Mouse (Mus musculus) limb, embryonic 13.5 days (tissue): Measurements from ENCODE around the gene Clasp2. TPM values are rescaled to one million over a fixed set of nuclear protein-coding genes. Genes with fewer than 3 reads are reported as not detected.

ENCODE experiments used
- ATAC-seq: fragments of 200-750 bp; cut with Nextera tagmentation; 2 replicates; pipeline ENCODE4 v1.8.0; 2017; ENCODE audit warnings: low read depth, moderate number of reproducible peaks, moderate TSS enrichment; ENCODE audit not compliant: low FRiP score
- H3K27ac ChIP-seq: fragments of 300-500 bp; sonication (generic); 2 replicates; pipeline ENCODE4 v1.5.1; 2015; ENCODE audit warnings: inconsistent platforms, mild to moderate bottlenecking, moderate library complexity
- H3K27me3 ChIP-seq: fragments of 300-500 bp; sonication (generic); 2 replicates; pipeline ENCODE4 v1.6.1; 2015; ENCODE audit warnings: mild to moderate bottlenecking, inconsistent platforms
- H3K36me3 ChIP-seq: fragments of 300-500 bp; sonication (generic); 2 replicates; pipeline ENCODE4 v1.6.1; 2015; ENCODE audit warnings: inconsistent platforms, mild to moderate bottlenecking, moderate library complexity
- H3K4me1 ChIP-seq: fragments of 300-500 bp; sonication (generic); 2 replicates; pipeline ENCODE4 v1.6.1; 2015; ENCODE audit warnings: inconsistent platforms
- H3K4me2 ChIP-seq: fragments of 300-500 bp; sonication (generic); replicated peaks from 2 replicates; pipeline ENCODE4 v1.6.1; 2015; ENCODE audit warnings: inconsistent platforms, mild to moderate bottlenecking, moderate library complexity
- H3K4me3 ChIP-seq: fragments of 300-500 bp; sonication (generic); 2 replicates; pipeline ENCODE4 v1.5.1; 2015; ENCODE audit warnings: moderate library complexity, mild to moderate bottlenecking, inconsistent platforms
- H3K9ac ChIP-seq: fragments of 300-500 bp; sonication (generic); 2 replicates; pipeline ENCODE4 v1.6.1; 2015; ENCODE audit warnings: mild to moderate bottlenecking, inconsistent platforms
- H3K9me3 ChIP-seq: fragments of 300-500 bp; sonication (generic); 2 replicates; pipeline ENCODE4 v1.6.1; 2016; ENCODE audit warnings: inconsistent platforms
- WGBS: fragments of 180-500 bp; shearing (Covaris S2); methylation state at CpG from one replicate; pipeline ENCODE4 v1.1.7; 2015; 5-methylcytosine and 5-hydroxymethylcytosine counted together
- polyA plus RNA-seq: library from polyadenylated mRNA; unstranded; fragments of >200 nt; fragmentation: Nextera tagmentation; extraction: Ambion mirVana; gene quantifications from 2 replicates; pipeline ENCODE4 v1.2.1, GENCODE M21; 2015

The Clasp2 gene
- polyA plus RNA-seq, 1 experiment from 2014 or later, result 28.1 TPM

DNA sequence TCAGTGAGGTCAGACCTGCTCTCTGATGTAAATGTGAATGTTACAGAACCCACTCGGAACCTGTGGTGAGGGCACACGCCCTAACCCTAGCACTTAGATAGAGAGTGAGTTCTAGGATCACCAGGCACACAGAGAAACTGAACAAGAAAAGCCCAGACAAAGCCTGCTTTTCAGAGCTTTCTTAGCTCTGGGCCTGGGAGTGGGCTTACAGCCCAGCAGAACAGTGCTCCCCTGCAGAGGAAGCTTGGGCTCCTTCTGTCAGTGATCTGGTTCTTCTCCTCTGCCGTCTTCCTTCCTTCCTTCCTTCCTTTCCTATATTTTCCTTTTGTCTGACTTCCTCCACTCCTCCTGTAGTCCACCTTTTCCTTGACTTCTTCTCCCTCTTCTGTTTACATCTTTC lies 61.5 kb downstream of the Clasp2 start:
- Histone ChIP-seq H3K9ac (no peak overlapping the region), H3K9me3 (no peaks in the 10 kb centered on the region), H3K4me2 (no peak overlapping the region), H3K36me3 (no peaks in the 10 kb centered on the region), H3K27ac (no peak overlapping the region), H3K27me3 (no peaks in the 10 kb centered on the region), H3K4me3 (no peak overlapping the region), H3K4me1 (no peaks in the 10 kb centered on the region)
- no peak for ATAC-seq
- whole genome bisulfite sequencing, result 63% methylated on average over 3 of the region's 3 CpGs

DNA sequence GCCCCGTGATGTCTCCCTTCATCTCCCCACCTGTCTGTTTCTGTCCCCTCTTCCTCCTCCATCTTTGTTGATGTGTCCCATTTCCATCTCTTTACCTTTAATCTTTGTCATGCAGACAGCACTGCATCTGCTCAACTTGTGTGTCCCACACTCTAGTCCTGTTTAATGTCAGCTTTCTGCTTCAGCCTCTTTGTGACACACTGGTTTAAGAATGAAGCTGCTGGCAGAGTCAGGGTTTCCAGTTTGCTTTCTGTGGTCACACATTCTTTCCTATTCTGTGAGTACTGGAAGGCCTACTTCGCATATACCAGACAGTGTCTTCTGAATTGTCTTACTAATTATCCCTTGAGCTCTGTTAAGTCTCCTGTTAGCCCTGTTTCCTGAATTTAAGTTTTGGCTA lies 62.5 kb downstream of the Clasp2 start:
- H3K4me1 ChIP-seq, result no peaks in the 10 kb centered on the region
- ATAC-seq, result no peak
- no peak overlapping the region for H3K27ac ChIP-seq
- no peaks in the 10 kb centered on the region for H3K9me3 ChIP-seq
- WGBS, result 87% methylated on average over 2 of the region's 2 CpGs
- H3K4me3 ChIP-seq, result no peak overlapping the region
- H3K4me2 ChIP-seq, result no peak overlapping the region
- H3K27me3 ChIP-seq, result no peaks in the 10 kb centered on the region
- H3K36me3 ChIP-seq, result no peaks in the 10 kb centered on the region
- H3K9ac ChIP-seq, result no peak overlapping the region

DNA sequence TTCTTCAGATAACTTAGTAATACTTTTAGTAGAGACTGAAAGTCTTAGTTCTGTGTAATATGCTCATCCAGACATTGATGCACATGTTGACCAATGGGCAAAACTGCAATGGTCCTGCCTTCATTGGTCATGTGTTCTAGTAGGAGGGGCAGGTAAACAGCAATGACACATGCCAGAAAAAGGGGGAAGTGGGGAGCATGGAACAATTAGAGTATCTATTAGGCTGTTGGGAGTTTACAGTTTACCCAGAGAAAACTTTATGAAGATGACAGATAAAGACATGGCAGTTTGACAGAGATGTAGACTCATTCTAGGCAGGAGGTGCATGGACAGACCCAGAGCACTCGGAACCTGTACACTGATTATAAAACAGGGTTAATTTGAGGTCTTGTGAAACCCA lies 64.1 kb downstream of the Clasp2 start:
- H3K4me1 ChIP-seq, result no peaks in the 10 kb centered on the region
- no peaks in the 10 kb centered on the region for H3K27me3 ChIP-seq
- no peak overlapping the region for H3K9ac ChIP-seq
- no peak for ATAC-seq
- no peak overlapping the region for H3K4me3 ChIP-seq
- H3K9me3 ChIP-seq, result no peaks in the 10 kb centered on the region
- H3K36me3 ChIP-seq, result no peaks in the 10 kb centered on the region
- WGBS, result 97% methylated on average over 1 of the region's 1 CpGs
- H3K4me2 ChIP-seq, result no peak overlapping the region
- no peak overlapping the region for H3K27ac ChIP-seq

DNA sequence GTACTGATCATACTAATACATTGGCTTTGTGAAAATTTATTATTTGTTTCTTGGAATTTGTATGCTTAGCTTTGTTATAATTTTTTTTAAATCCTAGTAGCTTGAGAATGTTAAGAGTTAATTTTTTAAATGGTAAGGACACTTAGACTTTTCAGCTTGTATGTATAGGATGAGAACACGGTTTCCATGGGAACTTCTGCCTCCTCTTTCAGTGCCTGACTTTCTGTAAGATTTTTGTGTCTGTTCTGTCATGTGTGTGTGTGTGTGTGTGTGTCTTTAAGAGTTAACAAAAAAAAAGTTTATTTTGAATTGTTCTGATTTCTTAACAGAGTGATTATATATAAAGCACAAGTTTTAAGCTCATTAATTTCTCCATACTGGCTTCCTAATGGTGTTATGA lies 70.1 kb downstream of the Clasp2 start:
- Histone ChIP-seq H3K9ac (no peak overlapping the region), H3K27ac (no peak overlapping the region), H3K9me3 (no peaks in the 10 kb centered on the region), H3K4me1 (peaks cover 4% of the 10 kb centered on the region; the same call in 1 of the 2 replicates), H3K36me3 (no peaks in the 10 kb centered on the region), H3K4me3 (no peak overlapping the region), H3K27me3 (no peaks in the 10 kb centered on the region), H3K4me2 (no peak overlapping the region)
- 65% methylated on average over 1 of the region's 1 CpGs for WGBS
- no peak for ATAC-seq

DNA sequence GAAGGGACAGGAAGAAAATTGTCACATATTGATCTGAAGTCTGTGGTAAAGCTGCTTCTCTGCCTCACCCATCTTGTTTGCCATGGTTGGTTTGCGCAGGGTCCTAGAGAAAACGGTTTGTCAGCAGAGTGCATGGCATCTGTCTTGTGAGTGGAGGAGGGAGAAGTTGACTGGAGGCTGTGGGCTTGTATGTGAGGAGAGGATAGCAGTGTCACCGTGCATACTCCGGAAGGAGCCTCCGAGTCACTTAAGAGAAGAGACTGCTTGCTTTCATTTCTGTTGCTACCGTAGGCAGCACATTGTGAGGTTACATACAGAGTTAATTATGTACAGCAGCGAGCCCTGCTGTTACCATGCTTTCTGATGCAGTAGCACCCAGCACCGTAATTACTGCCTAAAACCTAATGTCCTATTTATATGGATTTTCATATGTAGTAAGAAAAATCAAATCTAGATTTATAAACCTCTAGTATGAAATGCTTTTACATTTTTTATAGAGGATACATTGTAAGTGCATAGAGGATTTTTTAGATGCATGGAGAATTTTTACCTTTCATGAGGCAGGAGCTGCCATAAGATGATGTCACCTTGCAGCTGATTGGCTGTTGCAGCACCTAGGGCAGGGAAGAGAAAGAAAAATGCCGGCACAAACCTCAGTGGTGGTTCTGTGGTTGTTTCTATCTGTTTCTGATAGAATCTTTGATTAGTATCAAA lies 70.8 kb downstream of the Clasp2 start:
- H3K4me1 ChIP-seq, result peaks cover 4% of the 10 kb centered on the region; the same call in 1 of the 2 replicates
- peak overlapping the region; percentile 61 for H3K4me2 ChIP-seq
- peak overlapping the region; percentile 38 for H3K4me3 ChIP-seq
- 36% methylated on average over 9 of the region's 9 CpGs for WGBS
- 0 out of 2 replicates have a peak overlapping the region, but pooled peaks have one; percentile 1 for H3K9ac ChIP-seq
- H3K27me3 ChIP-seq, result no peaks in the 10 kb centered on the region
- no peaks in the 10 kb centered on the region for H3K9me3 ChIP-seq
- peak; percentile 64; the same call in 1 of the 2 replicates for ATAC-seq
- H3K36me3 ChIP-seq, result no peaks in the 10 kb centered on the region
- peak overlapping the region; percentile 52; the same call in 1 of the 2 replicates for H3K27ac ChIP-seq

DNA sequence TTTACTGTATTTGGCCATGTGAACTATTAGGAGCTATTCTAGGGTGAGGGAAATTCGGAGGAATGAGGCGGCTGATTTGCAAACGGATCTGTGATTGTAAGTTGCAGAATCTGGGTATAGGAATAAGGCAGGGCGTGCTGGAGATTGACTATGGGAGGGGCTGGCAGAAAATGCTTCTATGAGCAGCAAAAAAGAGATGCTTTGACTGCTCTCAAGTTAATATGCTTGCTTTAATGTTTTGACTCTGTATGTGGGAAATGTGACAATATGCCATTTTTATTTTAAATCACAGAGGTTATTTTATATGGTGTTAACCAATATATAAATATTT lies 71.4 kb downstream of the Clasp2 start:
- 69% methylated on average over 4 of the region's 4 CpGs for WGBS
- Histone ChIP-seq H3K9ac (0 out of 2 replicates have a peak overlapping the region, but pooled peaks have one; percentile 1), H3K4me3 (peak overlapping the region; percentile 38), H3K4me1 (peaks cover 4% of the 10 kb centered on the region; the same call in 1 of the 2 replicates), H3K36me3 (no peaks in the 10 kb centered on the region), H3K9me3 (no peaks in the 10 kb centered on the region), H3K27ac (no peak overlapping the region), H3K4me2 (peak overlapping the region; percentile 61), H3K27me3 (no peaks in the 10 kb centered on the region)
- ATAC-seq, result no peak

DNA sequence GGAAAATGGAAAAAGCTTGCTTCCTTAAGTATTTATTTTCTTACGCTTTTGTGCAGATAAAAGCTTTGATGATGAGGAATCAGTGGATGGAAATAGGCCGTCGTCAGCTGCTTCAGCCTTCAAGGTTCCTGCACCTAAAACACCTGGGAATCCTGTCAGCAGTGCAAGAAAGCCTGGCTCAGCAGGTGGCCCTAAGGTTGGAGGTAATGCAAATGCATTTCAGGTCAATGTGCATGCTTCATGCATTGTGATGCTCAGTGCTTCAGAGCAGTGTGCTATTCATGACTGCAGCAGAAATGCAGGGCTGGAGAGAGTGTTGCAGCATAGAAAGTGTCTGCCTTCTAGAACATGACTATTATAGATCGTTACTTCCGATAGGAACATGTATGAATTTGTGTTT lies 71.8 kb downstream of the Clasp2 start:
- Histone ChIP-seq H3K4me2 (no peak overlapping the region), H3K36me3 (no peaks in the 10 kb centered on the region), H3K9me3 (no peaks in the 10 kb centered on the region), H3K27ac (no peak overlapping the region), H3K4me1 (peaks cover 4% of the 10 kb centered on the region; the same call in 1 of the 2 replicates), H3K27me3 (no peaks in the 10 kb centered on the region), H3K9ac (no peak overlapping the region), H3K4me3 (no peak overlapping the region)
- no peak for ATAC-seq
- WGBS, result 84% methylated on average over 5 of the region's 5 CpGs

DNA sequence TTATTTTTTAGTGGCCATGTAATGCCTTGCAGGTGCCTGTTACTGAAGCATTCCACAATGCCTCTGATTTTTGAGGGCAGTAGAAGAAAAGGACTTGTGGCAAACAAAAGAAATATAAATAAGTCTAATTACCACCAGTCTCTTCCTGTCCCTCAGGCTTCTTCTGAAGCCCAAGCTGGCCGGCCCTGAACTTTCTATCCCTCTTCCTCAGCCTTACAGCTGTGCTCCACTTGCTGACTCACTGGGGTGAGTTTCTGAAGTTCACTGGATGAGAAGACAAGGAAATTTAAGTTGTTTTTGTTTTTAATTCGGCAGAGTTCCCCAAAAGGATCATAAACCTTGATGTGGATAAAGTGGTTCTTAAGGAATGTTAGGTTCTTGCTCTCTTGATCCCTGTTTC lies 74.6 kb downstream of the Clasp2 start:
- ATAC-seq, result no peak
- no peak overlapping the region for H3K27ac ChIP-seq
- H3K9ac ChIP-seq, result no peak overlapping the region
- WGBS, result 77% methylated on average over 2 of the region's 2 CpGs
- no peaks in the 10 kb centered on the region for H3K27me3 ChIP-seq
- H3K4me3 ChIP-seq, result no peak overlapping the region
- no peaks in the 10 kb centered on the region for H3K36me3 ChIP-seq
- H3K9me3 ChIP-seq, result no peaks in the 10 kb centered on the region
- peaks cover 4% of the 10 kb centered on the region; the same call in 1 of the 2 replicates for H3K4me1 ChIP-seq
- H3K4me2 ChIP-seq, result no peak overlapping the region

DNA sequence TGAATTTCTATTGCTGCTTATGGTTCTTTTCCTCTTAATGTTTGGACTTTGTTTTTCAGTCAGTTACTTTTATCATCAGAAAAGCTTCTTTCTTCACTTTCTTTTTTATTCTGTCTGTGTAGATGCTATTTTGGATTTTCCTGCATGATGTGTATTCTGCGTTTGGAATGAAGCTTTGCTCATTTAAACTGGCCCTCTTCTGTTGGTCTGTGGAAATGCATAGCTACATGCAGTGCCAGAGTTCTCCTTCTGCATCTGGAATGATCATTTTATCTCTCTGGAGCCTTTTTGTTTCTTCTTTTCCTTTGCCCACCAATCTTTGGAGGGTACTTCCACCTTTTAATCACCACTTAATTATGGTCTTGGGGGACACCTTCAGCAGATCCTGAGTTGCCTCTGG lies 80.9 kb downstream of the Clasp2 start:
- H3K4me1 ChIP-seq, result no peaks in the 10 kb centered on the region
- no peaks in the 10 kb centered on the region for H3K9me3 ChIP-seq
- WGBS, result 76% methylated on average over 1 of the region's 1 CpGs

DNA sequence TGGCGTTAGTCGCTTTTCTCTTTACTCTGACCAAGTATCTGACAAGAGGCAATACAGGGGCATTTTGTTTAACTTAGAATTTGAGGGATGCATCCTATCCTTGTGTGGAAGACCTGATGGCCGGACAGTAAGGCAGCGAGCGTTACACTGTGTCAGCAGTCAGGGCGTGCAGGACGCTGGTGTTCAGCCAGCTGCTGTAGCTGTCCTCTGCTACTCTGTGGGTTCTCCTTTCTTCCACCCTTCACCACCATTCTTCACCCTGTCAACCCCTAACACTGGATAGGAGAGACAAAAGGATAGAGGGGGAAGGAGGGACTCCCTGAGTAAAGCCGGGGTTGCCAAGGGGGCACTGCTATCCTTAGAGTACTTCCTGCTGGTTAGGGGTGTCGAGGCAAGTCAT lies 87.4 kb downstream of the Clasp2 start:
- ATAC-seq, result no peak

More for the DNA sequence above, 80.9 kb downstream of the Clasp2 start:
- Histone ChIP-seq H3K4me2 (no peak overlapping the region), H3K36me3 (no peaks in the 10 kb centered on the region), H3K9ac (no peak overlapping the region), H3K27me3 (no peaks in the 10 kb centered on the region), H3K4me3 (no peak overlapping the region), H3K27ac (no peak overlapping the region)
- no peak for ATAC-seq

DNA sequence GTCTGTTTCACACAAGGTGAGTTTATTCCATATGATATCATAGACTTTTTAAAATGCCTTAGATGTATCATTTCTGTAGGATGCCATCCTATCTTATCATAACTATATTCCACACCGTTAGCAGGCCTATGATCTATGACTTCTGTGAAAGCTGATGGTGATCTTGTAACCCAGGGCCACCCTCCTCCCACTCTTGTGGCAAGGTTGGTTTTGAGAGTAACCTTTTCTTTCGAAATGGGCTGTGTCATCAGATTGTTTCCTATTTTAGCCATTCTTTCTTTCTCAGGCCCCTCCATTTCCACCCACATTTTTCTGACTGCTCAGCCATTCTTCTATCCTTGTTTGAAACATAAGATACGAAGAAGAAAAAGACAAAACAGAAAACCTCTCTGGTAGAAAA lies 88.9 kb downstream of the Clasp2 start:
- ATAC-seq, result no peak
- no peaks in the 10 kb centered on the region for H3K9me3 ChIP-seq
- WGBS, result 84% methylated on average over 3 of the region's 3 CpGs

More for the DNA sequence above, 87.4 kb downstream of the Clasp2 start:
- no peak overlapping the region for H3K4me2 ChIP-seq
- no peak overlapping the region for H3K9ac ChIP-seq
- H3K27me3 ChIP-seq, result no peaks in the 10 kb centered on the region
- 89% methylated on average over 9 of the region's 9 CpGs for WGBS
- H3K36me3 ChIP-seq, result no peaks in the 10 kb centered on the region
- H3K4me1 ChIP-seq, result no peaks in the 10 kb centered on the region
- H3K4me3 ChIP-seq, result no peak overlapping the region
- no peak overlapping the region for H3K27ac ChIP-seq
- no peaks in the 10 kb centered on the region for H3K9me3 ChIP-seq

DNA sequence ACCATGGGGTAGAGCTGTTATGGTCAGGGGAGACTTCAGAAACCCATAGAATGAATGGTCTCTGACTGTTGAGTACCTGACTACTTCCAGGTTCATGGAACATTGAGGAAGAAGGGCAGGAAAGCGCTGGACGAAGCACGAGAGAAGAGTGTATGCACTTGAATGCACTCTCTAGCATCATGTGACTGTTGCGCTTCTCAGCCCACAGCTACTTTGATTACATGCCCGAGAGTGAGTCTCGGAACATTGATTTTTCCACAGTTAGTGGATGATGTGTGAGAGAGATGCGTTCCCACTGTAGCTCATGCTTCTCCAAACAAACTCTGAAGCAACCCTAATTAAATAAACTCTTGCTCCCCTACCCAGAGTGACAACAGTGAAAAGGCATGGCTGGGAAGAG lies 92.2 kb downstream of the Clasp2 start:
- no peak for ATAC-seq
- 96% methylated on average over 7 of the region's 7 CpGs for WGBS

More for the DNA sequence above, 88.9 kb downstream of the Clasp2 start:
- H3K36me3 ChIP-seq, result no peaks in the 10 kb centered on the region
- H3K27me3 ChIP-seq, result no peaks in the 10 kb centered on the region
- no peak overlapping the region for H3K27ac ChIP-seq
- H3K9ac ChIP-seq, result no peak overlapping the region
- no peak overlapping the region for H3K4me3 ChIP-seq
- no peak overlapping the region for H3K4me2 ChIP-seq
- no peaks in the 10 kb centered on the region for H3K4me1 ChIP-seq

DNA sequence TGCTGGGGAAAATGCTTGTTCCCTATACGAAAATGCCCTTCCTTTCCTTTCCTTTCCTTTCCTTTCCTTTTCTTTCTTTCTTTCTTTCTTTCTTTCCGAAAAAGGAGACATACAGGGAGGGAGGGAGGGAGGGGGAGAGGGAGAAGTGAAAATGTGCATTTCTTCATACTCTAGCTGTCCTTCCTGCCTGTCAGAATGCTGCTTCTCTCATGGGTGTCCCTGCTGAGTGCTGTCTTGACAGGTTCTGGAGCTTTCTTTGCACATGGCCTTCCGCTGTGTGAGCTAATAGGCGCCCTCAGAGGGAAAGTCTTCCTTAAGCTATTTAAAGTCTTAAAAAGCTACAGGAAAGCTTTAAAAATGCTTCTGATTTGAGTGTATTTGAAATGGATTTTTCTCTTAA lies 95.7 kb downstream of the Clasp2 start:
- no peak overlapping the region for H3K4me2 ChIP-seq
- H3K9ac ChIP-seq, result no peak overlapping the region
- H3K27me3 ChIP-seq, result no peaks in the 10 kb centered on the region
- no peak overlapping the region for H3K27ac ChIP-seq
- no peak for ATAC-seq
- H3K9me3 ChIP-seq, result no peaks in the 10 kb centered on the region
- no peaks in the 10 kb centered on the region for H3K4me1 ChIP-seq
- 89% methylated on average over 3 of the region's 4 CpGs for WGBS
- no peak overlapping the region for H3K4me3 ChIP-seq
- no peaks in the 10 kb centered on the region; the same call in none of the 2 replicates for H3K36me3 ChIP-seq

More for the DNA sequence above, 92.2 kb downstream of the Clasp2 start:
- H3K4me1 ChIP-seq, result no peaks in the 10 kb centered on the region
- H3K36me3 ChIP-seq, result no peaks in the 10 kb centered on the region; the same call in 1 of the 2 replicates
- H3K4me3 ChIP-seq, result no peak overlapping the region
- H3K9ac ChIP-seq, result no peak overlapping the region
- no peak overlapping the region for H3K4me2 ChIP-seq
- no peaks in the 10 kb centered on the region for H3K9me3 ChIP-seq
- H3K27me3 ChIP-seq, result no peaks in the 10 kb centered on the region
- no peak overlapping the region for H3K27ac ChIP-seq
